Mouse (Mus musculus): Measurements from ENCODE around the gene Pcna. TPM values are rescaled to one million over a fixed set of nuclear protein-coding genes. Genes with fewer than 3 reads are reported as not detected.

Gene Pcna
- polyA plus RNA-seq, 1 experiment from 2014 or later, result 98.3 TPM

DNA sequence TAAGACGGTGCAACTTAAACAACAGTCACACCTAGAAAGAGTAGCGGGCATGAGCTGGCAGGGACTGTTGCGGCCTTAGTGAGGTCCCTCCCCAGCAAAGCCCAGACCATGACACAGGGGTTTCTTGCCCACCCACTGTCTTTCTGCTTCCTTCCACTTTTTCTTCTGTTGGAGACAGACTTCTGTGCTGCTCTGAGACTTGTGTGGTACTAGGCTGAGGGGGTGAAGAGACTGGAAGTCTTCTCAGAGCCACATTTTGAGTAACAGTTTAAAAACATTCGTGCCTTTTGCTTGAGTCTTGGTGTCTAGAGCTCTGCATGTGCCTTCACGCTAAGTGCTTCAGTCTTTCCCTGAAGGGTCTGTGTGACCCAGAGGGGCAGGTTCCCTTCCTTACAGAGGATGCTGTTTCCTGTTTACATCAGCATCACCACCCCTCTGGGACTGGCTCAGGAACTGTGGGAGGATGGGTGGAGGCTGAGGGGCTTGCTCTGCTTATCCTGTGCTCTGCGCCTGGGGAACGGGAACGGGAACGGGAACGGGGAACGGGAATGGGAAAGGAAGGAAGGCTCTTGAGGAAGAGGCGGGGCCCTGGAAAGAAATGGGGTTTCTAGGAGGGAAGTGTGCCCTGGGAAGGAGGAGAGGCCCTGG is 31.5 kb upstream of the Pcna start:
- H3K9me3 ChIP-seq (replicated peaks), result 0 out of 2 replicates have a peak, but pooled peaks cover 3% of the 10 kb centered on the region
- no peak overlapping the region for H3K9ac ChIP-seq (replicated peaks)
- H3K27ac ChIP-seq (replicated peaks), result peak overlapping the region; percentile 45
- peak overlapping the region; percentile 15; the same call in 1 of the 2 replicates for H3K4me2 ChIP-seq
- 90% methylated on average over 12 of the region's 12 CpGs for WGBS
- H3K36me3 ChIP-seq, result no peaks in the 10 kb centered on the region
- no peak for ATAC-seq (ENCODE audit: low FRiP score)
- H3K27me3 ChIP-seq (replicated peaks), result no peaks in the 10 kb centered on the region
- peaks cover 28% of the 10 kb centered on the region for H3K4me1 ChIP-seq
- H3K4me3 ChIP-seq (replicated peaks), result no peak overlapping the region

DNA sequence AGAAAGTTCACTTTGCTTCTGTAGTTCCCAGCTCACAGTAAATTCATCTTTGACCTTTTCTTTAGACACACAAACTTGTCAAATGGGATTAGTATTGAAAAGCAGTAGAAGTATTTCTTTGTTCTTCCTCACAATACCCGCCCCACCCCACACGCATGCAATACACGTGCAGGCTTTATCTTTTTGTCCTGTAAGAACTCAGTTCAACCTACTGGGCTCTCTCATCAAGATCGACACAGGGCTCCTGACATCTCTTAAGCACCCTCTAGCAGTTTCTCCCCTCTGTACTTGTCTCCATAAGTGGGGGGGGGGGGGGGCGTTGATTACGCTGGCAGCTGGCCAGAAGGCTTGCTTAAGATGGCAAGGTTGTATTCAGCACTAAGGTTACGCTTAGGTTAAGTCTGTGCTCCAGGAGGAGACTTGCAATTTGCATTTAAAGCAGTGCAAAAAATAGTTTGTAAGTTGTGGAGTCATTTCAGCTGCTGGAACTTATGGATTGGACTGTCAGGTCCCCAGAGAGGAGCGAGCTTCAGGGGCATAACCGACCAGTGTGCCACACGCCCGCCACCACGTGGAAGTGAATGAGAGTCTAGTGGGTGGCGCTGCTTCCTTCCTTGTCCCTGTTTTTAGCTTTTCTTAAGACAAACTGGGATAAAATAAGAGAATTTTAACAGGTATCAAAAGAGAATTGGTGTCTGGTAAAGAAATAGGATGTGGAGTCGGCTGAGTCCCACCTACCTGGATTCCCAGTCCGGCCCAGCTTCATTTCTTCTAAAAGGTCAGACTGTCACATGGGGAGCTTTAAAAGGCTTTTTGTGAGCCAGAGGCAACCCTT is 30.3 kb upstream of the Pcna start:
- H3K27me3 ChIP-seq (replicated peaks), result no peaks in the 10 kb centered on the region
- WGBS, result 57% methylated on average over 15 of the region's 15 CpGs
- no peak overlapping the region for H3K4me3 ChIP-seq (replicated peaks)
- ATAC-seq (ENCODE audit: low FRiP score), result no peak
- 0 out of 2 replicates have a peak, but pooled peaks cover 3% of the 10 kb centered on the region for H3K9me3 ChIP-seq (replicated peaks)
- H3K4me2 ChIP-seq, result no peak overlapping the region
- H3K9ac ChIP-seq (replicated peaks), result no peak overlapping the region
- peaks cover 32% of the 10 kb centered on the region for H3K4me1 ChIP-seq
- H3K27ac ChIP-seq (replicated peaks), result peak overlapping the region; percentile 23; the same call in 1 of the 2 replicates
- H3K36me3 ChIP-seq, result no peaks in the 10 kb centered on the region

DNA sequence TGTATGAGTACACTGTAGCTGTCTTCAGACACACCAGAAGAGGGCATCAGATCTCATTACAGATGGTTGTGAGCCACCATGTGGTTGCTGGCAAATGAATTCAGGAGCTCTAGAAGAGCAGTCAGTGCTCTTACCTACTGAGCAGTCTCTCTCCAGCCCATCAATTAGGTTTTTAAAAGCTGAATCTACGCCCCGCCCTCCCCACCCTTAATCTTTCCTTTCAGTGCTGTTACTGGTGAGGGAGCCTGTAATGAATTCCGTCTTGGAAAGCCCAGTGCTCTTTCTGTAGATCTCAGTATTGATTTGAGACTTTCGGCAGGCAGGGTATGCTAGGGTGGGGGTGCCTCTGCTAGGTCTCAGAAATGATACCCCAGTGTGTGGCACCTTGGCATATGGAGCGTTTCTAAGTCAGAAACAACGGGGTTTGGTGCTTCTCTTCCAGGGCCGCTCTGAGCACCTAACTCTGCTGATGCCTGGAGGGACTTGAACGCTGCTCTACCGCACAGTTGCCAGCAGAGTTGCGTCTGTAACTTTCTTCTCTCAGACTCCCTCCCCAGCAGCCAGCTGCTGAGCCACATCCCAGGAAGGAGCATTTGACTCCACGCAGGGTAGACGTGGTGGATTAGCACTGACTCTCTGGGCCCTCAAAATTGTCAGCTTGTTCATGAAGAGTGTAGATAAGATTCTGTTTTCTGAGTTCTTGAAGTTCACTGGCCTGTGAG is 29.5 kb upstream of the Pcna start:
- Histone ChIP-seq H3K36me3 (no peaks in the 10 kb centered on the region), H3K27ac (replicated peaks) (no peak overlapping the region)
- 0 out of 2 replicates have a peak, but pooled peaks have one; percentile 40 for ATAC-seq (ENCODE audit: low FRiP score)

DNA sequence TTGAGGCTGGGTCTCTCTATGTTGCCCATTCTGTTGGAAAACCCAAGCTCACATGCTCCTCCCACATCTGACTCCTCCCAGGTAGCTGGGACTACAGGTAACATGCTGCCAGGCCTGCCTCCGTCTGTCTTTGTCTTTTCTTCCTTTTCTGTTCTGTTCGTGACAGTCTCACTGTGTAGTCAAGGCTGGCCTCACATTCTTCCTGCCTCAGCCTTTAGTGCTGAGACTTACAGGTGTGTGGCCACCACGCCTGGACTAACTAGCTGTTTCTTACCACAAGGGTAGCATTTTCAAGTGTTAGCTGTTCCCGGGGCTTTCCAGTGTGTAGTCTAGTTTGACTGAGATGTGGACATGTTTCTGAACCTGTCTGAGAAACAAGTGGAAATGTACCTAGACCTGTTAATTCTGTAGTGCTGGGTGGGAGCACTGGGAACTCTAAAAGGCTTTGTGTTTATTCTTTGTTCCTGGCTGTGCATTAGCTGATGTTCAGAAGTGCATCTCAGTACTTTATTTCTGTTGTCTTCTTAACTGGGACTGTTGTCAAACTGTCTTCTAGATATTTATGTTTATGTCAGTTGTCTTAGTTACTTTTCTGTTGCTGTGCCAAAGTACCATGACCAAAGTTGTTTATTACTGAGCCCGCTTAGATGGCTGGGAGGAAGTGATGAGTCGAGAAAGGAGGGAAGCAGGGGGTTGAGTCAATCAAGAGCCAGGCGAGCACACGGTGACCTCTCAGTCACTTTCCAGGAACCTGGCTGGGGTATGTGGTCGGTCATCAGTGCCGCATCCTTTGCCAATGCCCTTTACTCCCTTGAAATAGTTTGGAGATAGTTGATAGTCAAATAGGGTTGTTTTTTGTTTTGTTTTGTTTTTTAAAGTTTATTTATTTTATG is 28.7 kb upstream of the Pcna start:
- WGBS, result 55% methylated on average over 10 of the region's 10 CpGs
- no peak overlapping the region for H3K4me2 ChIP-seq
- no peaks in the 10 kb centered on the region for H3K9me3 ChIP-seq (replicated peaks)
- no peaks in the 10 kb centered on the region for H3K27me3 ChIP-seq (replicated peaks)
- H3K4me1 ChIP-seq, result peaks cover 32% of the 10 kb centered on the region
- ATAC-seq (ENCODE audit: low FRiP score), result no peak
- no peaks in the 10 kb centered on the region for H3K36me3 ChIP-seq
- H3K9ac ChIP-seq (replicated peaks), result no peak overlapping the region
- no peak overlapping the region for H3K27ac ChIP-seq (replicated peaks)
- H3K4me3 ChIP-seq (replicated peaks), result no peak overlapping the region

More for the DNA sequence above, 29.5 kb upstream of the Pcna start:
- Histone ChIP-seq H3K4me3 (replicated peaks) (no peak overlapping the region), H3K4me1 (peaks cover 32% of the 10 kb centered on the region), H3K9ac (replicated peaks) (no peak overlapping the region), H3K4me2 (no peak overlapping the region), H3K27me3 (replicated peaks) (no peaks in the 10 kb centered on the region), H3K9me3 (replicated peaks) (0 out of 2 replicates have a peak, but pooled peaks cover 3% of the 10 kb centered on the region)
- WGBS, result 35% methylated on average over 12 of the region's 12 CpGs

DNA sequence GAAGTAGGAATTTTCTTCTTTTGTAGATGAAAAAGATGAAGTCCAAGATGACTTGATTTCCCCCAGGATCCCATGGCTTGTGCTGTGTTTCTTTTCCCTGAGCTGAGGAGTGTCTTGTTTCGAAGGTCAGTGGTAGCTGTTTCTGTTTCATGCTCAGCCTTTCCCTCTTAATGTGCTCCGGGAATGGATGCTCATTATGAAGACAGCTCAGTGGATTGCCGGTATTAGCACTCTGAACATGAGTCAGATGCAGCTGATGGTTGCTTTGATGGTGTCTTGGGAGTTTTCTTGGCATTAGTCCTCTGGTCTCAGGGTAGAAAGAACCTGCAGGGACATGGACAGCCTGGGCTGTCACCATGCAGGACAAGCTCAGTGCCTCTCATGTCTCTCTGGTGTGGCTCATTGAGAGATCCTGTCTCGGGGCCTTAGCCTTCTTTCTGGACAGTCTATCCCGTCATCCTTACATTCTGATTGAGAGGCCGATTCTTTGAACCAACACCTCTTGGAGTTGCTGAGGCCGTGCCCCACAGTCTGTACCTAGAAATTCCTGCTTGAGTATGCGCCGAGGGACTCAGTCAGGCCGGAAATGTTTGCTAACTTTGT is 27.5 kb upstream of the Pcna start:
- Histone ChIP-seq H3K36me3 (no peaks in the 10 kb centered on the region), H3K27me3 (replicated peaks) (no peaks in the 10 kb centered on the region), H3K4me1 (peaks cover 32% of the 10 kb centered on the region), H3K9ac (replicated peaks) (no peak overlapping the region), H3K9me3 (replicated peaks) (no peaks in the 10 kb centered on the region), H3K4me3 (replicated peaks) (no peak overlapping the region), H3K27ac (replicated peaks) (no peak overlapping the region), H3K4me2 (no peak overlapping the region)
- ATAC-seq (ENCODE audit: low FRiP score), result no peak
- WGBS, result 91% methylated on average over 10 of the region's 10 CpGs

DNA sequence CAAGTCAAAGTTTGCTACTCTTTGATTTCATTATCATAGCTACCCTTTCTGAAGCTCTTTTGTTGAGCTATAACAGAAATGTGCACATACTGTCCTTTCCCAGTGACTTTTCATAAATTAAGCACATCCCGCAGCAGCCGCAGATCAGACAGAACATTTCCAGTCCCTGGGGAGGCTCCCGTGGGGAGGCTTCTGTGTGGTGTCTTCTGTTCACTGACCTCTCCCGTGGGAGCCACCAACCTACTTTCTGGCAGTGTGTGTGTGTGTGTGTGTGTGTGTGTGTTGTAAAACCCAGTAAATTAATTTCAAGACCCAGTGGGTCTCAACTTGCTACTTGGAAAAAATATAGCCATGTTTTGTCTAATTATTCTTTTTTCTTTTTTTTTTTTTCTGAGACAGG is 26.9 kb upstream of the Pcna start:
- no peak overlapping the region for H3K4me3 ChIP-seq (replicated peaks)
- H3K9ac ChIP-seq (replicated peaks), result no peak overlapping the region
- H3K4me2 ChIP-seq, result no peak overlapping the region
- no peaks in the 10 kb centered on the region for H3K27me3 ChIP-seq (replicated peaks)
- H3K27ac ChIP-seq (replicated peaks), result no peak overlapping the region
- no peaks in the 10 kb centered on the region for H3K36me3 ChIP-seq
- ATAC-seq (ENCODE audit: low FRiP score), result no peak
- WGBS, result 40% methylated on average over 4 of the region's 4 CpGs
- H3K9me3 ChIP-seq (replicated peaks), result no peaks in the 10 kb centered on the region
- H3K4me1 ChIP-seq, result peaks cover 32% of the 10 kb centered on the region

DNA sequence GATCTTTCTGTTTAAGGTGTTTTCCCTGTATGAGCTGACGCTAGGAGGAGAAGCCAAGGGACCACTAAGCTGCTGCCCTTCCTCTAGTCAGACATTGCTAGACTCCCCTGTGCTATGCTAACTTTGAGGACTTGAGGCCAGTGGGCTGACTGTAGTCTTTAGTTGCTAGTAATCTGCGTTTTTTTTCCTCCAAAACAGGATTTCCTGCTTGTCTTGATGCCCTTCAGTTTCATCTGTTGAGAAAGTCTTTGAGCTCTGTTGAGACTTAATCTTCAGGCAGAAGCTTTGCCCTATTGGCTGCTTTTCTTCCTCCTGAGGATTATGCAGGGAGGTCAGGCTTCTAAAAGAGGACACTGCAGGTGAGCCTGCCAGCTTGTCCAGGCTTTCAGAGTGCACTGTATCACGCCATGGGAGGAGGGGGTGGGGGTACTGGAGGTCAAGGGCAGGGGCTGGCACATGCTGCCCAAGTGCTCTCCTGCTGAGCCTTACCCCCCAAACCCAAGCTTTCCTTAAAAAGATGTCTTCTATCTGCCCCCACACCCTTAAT is 26.3 kb upstream of the Pcna start:
- no peak for ATAC-seq (ENCODE audit: low FRiP score)
- H3K9me3 ChIP-seq (replicated peaks), result no peaks in the 10 kb centered on the region
- 68% methylated on average over 3 of the region's 3 CpGs for WGBS
- H3K27ac ChIP-seq (replicated peaks), result no peak overlapping the region
- no peak overlapping the region for H3K4me2 ChIP-seq
- H3K4me1 ChIP-seq, result peaks cover 28% of the 10 kb centered on the region
- H3K4me3 ChIP-seq (replicated peaks), result no peak overlapping the region
- no peaks in the 10 kb centered on the region for H3K36me3 ChIP-seq
- no peaks in the 10 kb centered on the region for H3K27me3 ChIP-seq (replicated peaks)
- no peak overlapping the region for H3K9ac ChIP-seq (replicated peaks)

DNA sequence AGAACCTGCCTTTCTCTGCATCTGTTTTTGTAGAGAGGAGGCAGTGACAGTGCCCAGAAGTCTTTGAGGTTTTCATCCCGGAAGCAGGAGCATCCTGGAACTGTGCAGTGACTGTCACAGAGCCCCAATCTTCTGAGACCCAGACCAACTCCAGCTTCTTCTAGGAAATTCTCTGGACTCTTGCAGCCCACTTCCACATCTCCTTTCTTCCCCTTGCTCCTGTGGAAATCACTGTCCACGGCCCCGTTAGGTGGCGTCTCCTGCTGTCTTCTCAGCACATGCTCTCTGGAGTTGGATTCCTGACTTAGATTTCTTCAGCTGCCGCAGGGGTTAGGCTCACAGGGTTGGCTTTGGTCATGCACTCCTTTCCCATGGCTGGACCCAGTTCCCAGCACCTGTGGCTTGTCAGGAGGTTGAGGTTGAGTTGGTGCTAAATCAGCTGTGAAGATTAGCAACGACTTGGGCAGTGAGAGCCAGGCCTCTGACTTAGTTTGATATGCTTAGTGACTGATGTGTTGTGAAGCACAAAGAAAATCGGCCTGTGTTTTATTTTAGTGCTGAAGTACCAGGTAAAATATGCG is 25.2 kb upstream of the Pcna start:
- no peak overlapping the region for H3K9ac ChIP-seq (replicated peaks)
- WGBS, result 84% methylated on average over 8 of the region's 8 CpGs
- peaks cover 23% of the 10 kb centered on the region for H3K4me1 ChIP-seq
- H3K4me3 ChIP-seq (replicated peaks), result no peak overlapping the region
- ATAC-seq (ENCODE audit: low FRiP score), result no peak
- H3K27me3 ChIP-seq (replicated peaks), result no peaks in the 10 kb centered on the region
- H3K4me2 ChIP-seq, result no peak overlapping the region
- no peaks in the 10 kb centered on the region for H3K9me3 ChIP-seq (replicated peaks)
- H3K27ac ChIP-seq (replicated peaks), result no peak overlapping the region
- no peaks in the 10 kb centered on the region for H3K36me3 ChIP-seq

DNA sequence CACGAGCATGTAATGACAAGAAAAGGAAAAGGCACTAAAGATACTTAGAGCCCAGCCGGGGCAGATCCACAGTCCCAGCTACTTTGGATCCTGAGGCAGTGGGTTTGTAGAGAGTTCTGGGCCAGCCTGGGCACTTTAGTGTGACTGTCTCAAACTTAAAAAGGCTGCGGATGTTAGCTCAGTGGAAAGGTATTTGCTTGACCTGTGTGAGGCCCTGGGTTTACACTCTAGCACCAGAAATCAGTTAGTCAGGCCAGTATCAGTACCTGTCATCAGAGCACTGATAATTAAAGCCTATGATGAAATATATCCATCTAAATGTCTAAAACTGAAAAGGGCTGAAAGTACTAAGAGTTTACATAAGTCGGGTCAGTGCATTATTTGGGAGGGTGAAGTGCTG is 23.1 kb upstream of the Pcna start:
- Histone ChIP-seq H3K36me3 (no peaks in the 10 kb centered on the region), H3K4me3 (replicated peaks) (no peak overlapping the region), H3K27me3 (replicated peaks) (no peaks in the 10 kb centered on the region), H3K9ac (replicated peaks) (no peak overlapping the region), H3K4me1 (peaks cover 5% of the 10 kb centered on the region; the same call in 1 of the 2 replicates), H3K4me2 (no peak overlapping the region), H3K27ac (replicated peaks) (no peak overlapping the region), H3K9me3 (replicated peaks) (no peaks in the 10 kb centered on the region)
- WGBS, result 79% methylated on average over 4 of the region's 4 CpGs
- no peak for ATAC-seq (ENCODE audit: low FRiP score)

DNA sequence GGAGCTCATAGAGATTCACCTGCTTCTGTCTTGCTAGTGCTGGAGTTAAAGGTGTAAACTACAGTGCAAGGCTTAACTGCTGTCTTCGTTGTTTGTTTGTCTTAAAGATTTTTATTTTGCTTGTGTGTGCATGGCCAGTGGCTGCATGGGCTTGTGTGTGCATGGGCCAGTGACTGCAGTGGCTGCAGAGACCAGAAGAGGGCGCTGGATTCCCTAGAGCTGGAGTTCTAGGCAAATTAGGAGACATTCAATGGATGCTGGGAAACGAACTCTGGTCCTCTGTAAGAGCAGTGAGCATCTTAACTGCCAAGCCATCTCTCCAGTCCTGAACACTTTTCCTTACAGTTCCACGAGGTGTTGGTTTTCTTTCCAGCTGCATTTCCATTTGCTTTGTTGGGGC is 22.4 kb upstream of the Pcna start:
- H3K4me2 ChIP-seq, result no peak overlapping the region
- 78% methylated on average over 4 of the region's 4 CpGs for WGBS
- no peak for ATAC-seq (ENCODE audit: low FRiP score)

More for the DNA sequence above, 22.4 kb upstream of the Pcna start:
- no peaks in the 10 kb centered on the region for H3K27me3 ChIP-seq (replicated peaks)
- no peak overlapping the region for H3K4me3 ChIP-seq (replicated peaks)
- H3K27ac ChIP-seq (replicated peaks), result no peak overlapping the region
- no peaks in the 10 kb centered on the region for H3K9me3 ChIP-seq (replicated peaks)
- peaks cover 5% of the 10 kb centered on the region; the same call in 1 of the 2 replicates for H3K4me1 ChIP-seq
- no peak overlapping the region for H3K9ac ChIP-seq (replicated peaks)
- H3K36me3 ChIP-seq, result no peaks in the 10 kb centered on the region
